Mouse (Mus musculus): Measurements from ENCODE around the gene Gabbr1.
"Not testable (repeated sequence)": the region's sequence is repeated elsewhere in the genome, so short reads cannot be mapped to it uniquely, and the experiment has no call there.

The Gabbr1 gene

DNA sequence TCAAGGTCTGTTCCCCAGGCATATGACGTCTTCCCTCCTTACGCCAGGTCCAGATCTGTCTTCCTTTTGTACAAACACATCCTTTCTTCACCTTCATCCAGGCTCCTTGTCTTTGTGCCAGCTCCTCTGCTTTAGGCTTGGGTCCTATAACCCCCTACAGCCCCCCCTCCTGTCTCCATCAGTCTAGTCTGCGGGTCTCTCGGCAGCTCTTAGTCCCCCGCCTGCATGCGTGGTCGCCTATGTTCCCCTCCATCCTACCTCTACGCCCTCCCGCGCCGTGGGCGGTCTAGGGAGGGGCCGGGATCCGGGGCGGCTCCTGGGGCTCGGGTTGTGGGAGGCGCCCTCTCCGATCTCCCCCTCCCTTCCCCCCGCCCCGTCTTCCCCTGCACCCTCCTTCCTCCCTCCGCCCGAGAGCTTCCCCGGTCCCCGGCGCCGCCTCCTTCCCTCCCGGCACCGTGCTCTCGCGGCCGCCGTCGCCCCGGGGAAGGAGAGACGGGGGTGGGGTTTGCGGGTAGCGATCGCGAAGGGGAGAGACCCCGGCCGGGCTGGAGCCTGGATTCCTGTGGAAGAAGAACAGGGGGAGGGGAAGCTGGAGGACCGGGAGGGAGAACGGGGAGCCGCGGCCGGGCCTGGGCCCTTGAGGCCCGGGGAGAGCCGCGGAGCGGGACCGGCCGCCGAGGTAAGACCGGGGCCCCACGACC is at the start of gene Gabbr1:
TSS of gene Gabbr1 (plus strand) at position 356 of the 701 bp plus-strand sequence.
- in situ Hi-C loops (cut with MboI, MseI) = loop anchor here (5.0 kb wide), 2 partner anchors 103 to 208 kb away; partner anchors contain the start of genes Rnf39 and Trim26

- in situ Hi-C loops (cut with MboI, MseI) = no loop called here
Observed at GRCm38 (mm10) chr17:36997033-36997735, 48.6 kb upstream of the Gabbr1 start.

GRCm38 (mm10) chr17:36998477-36998876 is 47.3 kb upstream of the Gabbr1 start:
- in situ Hi-C loops (cut with MboI, MseI) = no loop called here

GRCm38 (mm10) chr17:37000863-37001262 is 44.9 kb upstream of the Gabbr1 start, which contains the start of gene Zfp57:
Zfp57 (plus strand) TSS chr17:37001163.
- in situ Hi-C loops (cut with MboI, MseI) = no loop called here

- in situ Hi-C loops (cut with MboI, MseI) = no loop called here
Observed at GRCm38 (mm10) chr17:37002364-37003330, 43.1 kb upstream of the Gabbr1 start.

DNA sequence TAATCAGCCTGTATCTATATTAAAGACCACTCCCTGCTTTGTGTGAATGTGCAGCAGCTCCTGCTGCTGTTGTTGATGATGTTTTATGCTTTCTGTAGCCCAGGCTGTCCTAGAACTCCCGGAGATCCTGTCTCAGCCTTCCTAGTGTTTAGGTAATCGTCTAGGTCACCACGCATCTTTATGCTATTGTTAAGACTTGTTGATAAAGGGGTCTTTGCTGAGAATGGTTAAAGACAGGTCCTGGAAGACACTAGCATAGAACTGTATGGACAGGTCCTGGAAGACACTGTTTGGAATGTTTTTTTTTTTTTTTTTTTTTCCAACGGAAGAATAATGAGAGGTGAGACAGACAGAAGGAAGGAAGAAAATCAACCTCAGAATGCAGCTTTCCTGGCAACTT is 42.4 kb upstream of the Gabbr1 start:
- in situ Hi-C loops (cut with MboI, MseI) = no loop called here

- in situ Hi-C loops (cut with MboI, MseI) = no loop called here
Observed at GRCm38 (mm10) chr17:37008161-37008560, 37.6 kb upstream of the Gabbr1 start.

GRCm38 (mm10) chr17:37009460-37010042 is 36.2 kb upstream of the Gabbr1 start:
- in situ Hi-C loops (cut with MboI, MseI) = no loop called here

- in situ Hi-C loops (cut with MboI, MseI) = no loop called here
Observed at GRCm38 (mm10) chr17:37011719-37012118, 34.0 kb upstream of the Gabbr1 start.

DNA sequence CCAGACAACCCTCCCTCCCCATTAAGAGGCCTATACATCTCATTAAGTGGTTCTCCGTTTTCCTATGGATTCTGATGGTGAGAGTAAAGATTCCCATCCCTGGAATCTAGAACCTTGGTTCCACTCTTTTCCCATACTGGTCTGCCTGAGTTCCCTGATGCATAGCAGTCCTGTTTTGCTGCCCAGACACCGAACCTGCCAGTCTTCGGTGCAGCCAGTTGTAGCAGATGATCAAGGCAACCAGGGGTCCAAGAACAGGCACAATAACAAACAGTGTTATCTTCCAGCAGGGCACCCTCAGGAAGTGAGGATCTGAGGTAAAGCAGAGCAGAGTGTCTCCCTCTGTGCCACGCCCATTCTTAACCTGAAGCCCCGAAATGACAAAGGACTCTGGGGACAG is 33.6 kb upstream of the Gabbr1 start:
- in situ Hi-C loops (cut with MboI, MseI) = no loop called here

DNA sequence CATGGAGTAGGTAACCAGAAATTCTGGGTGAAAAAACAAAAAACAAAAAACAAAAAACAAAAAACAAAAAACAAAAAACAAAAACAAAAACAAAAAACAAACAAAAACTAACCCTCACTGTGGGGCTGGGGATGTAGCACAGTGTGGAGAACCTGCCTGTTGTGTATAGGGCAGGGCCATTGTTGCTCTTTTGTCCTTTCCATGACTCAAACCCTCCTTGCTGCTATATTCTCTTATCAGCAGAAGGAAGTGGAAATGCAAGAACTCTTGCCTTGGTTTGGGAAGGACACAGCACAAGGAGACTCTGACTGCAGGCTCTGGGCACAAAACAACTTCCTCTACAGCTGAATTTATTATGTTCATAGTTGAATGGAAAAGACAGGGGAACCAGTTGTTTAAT is 29.4 kb upstream of the Gabbr1 start:
- in situ Hi-C loops (cut with MboI, MseI) = no loop called here

DNA sequence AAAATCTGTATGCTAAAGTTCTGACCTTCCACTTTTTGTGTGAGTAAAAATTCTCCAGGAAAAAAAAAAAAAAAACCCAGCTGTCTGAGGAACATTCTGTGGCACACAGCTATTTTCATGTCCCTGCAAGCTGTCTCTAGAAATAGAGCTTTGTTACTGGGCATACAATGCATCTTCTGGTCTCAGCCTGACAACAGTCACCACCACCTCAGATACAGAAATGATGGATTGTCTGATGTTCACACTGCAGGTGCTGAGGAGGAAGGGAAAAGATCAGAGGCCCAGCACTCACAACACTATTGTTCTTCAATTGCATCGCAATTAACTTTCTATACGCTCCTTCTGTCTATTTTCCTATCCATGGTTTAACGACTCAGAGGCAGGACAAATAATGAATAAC is 27.4 kb upstream of the Gabbr1 start:
- in situ Hi-C loops (cut with MboI, MseI) = no loop called here

- in situ Hi-C loops (cut with MboI, MseI) = not testable (repeated sequence)
Observed at GRCm38 (mm10) chr17:37019242-37019641, 26.5 kb upstream of the Gabbr1 start.

GRCm38 (mm10) chr17:37022628-37023576 is 22.9 kb upstream of the Gabbr1 start, which contains the start of gene Mog:
Mog (minus strand) TSS chr17:37023398.
- in situ Hi-C loops (cut with MboI, MseI) = no loop called here

DNA sequence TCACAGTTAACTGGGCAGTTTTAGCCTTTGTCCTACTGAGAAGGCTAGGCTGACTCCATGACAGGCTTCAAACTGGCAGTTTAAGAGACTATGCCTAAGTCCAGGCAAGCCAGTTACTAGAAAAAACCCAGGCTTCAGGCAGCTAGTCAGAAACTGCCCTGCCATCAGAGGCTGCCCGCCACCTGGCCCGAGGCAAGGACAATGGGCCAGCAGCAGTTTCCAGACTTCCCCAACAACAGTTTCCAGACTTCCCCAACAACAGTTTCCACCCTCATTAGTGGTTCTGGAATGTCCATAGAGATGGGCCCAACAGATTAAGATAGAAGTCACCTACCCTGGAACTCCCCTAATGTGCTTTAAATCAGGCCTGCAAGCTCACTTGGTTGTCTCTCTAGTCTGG is 19.3 kb upstream of the Gabbr1 start:
- in situ Hi-C loops (cut with MboI, MseI) = no loop called here

DNA sequence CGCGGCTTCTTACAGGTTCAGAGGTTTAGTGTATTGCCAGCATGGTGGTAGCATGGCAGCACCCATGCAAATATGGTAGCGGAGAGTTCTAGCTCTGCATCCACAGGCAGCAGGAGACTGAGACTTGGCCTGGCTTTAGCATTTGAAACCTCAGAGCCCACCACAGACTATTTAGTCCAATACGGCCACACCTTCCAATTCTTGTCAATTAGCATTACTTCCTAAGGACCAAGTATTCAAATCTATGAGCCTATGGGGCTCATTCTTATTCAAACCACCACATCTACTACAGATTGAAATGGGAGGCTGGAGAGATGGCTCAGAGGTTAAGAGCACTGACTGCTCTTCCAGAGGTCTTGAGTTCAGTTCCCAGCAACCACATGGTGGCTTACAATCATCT is 18.3 kb upstream of the Gabbr1 start:
- in situ Hi-C loops (cut with MboI, MseI) = no loop called here

GRCm38 (mm10) chr17:37028212-37028611 is 17.6 kb upstream of the Gabbr1 start:
- in situ Hi-C loops (cut with MboI, MseI) = no loop called here

DNA sequence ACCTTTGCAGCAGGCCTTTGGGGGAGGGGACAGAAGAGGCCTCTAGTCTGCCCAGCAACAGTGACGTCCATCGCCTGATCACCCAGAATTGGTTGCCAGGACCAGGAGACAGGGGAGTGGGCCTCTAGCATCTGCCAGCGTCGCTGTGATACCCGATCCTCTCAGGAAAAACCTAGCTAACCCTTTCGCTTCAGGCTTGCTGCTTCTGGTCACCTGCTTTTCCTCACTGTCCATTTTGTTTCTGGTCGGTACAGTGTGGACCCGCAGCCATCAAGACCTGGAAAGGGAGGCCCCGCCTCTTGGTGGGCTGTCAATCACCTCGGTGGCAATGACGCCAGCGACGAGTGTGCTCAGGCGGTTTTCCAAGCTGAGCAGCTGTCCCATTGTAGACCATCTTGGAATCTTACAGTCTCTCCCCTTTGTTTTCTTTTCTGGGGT is 17.1 kb upstream of the Gabbr1 start:
- in situ Hi-C loops (cut with MboI, MseI) = no loop called here

- in situ Hi-C loops (cut with MboI, MseI) = no loop called here
Observed at GRCm38 (mm10) chr17:37029162-37029561, 16.6 kb upstream of the Gabbr1 start.

All from T-helper 1 cell (primary cell).